Mouse (Mus musculus) left cerebral cortex, adult 2 months (tissue): ENCODE data around the gene H2-Ke6. TPM values are rescaled to one million over a fixed set of nuclear protein-coding genes. Genes with fewer than 3 reads are reported as not detected.
"Not testable (repeated sequence)": the region's sequence is repeated elsewhere in the genome, so short reads cannot be mapped to it uniquely, and the experiment has no call there.

ENCODE experiments used
- DNase-seq, 2 experiments: peaks; one replicate each; pipeline ENCODE4 v3.0.0; 2021 to 2022; ENCODE audit warnings: low spot score in 2 of 2, mixed read lengths in 1 of 2; ENCODE audit errors: extremely low spot score in 1 of 2
- H3K27ac ChIP-seq: fragments of 200-600 bp; 2 replicates; pipeline ENCODE4 v1.8.1; 2022
- H3K4me3 ChIP-seq: fragments of 200-600 bp; 2 replicates; pipeline ENCODE4 v1.8.1; 2022
- CTCF ChIP-seq: fragments of 200-600 bp; IDR thresholded peaks from 2 replicates; pipeline ENCODE4 v1.8.1; 2022; ENCODE audit warnings: antibody characterized with exemption, mild to moderate bottlenecking, moderate library complexity
- intact Hi-C: fragments of 180-260 bp; cut with DNase I; formaldehyde crosslinking; loops from one replicate; pipeline ENCODE4 v1.15.1; 2025
- microRNA-seq, 2 experiments: library from miRNA; unstranded; fragments of <30 nt; microRNA quantifications; one replicate each; pipeline ENCODE4 v1.2.0; 2021
- total RNA-seq, 2 experiments: library from RNA; stranded (reverse); gene quantifications; 2 replicates each; pipeline ENCODE4 v1.2.3; 2021

H2-Ke6 gene
- total RNA-seq, 2 experiments from 2014 or later, result 34.4 to 41.2 TPM

DNA sequence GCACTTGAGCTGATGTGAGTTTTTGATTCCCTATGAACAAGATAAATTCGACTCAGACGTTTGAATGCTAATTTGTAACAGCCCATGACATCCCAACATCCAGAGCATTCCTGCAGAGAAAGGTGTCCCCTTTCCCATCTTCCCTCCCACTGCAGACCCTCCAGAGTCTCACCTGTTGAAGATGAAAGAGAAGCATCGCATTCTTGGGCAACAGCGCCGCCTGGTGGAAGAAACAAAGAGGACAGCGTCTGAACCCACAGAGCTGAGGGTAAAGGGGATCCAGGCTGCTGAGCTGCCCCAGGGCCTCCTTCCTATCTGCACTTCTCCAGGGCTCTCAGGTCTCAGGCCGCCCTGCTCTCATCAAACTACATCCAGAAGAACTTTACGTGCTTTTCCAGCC is 45.7 kb downstream of the H2-Ke6 start:
- not testable (repeated sequence) for H3K27ac ChIP-seq
- intact Hi-C loops, result loop anchor here (2.0 kb wide), 1 partner anchor 13 kb away; no protein-coding TSS in a partner anchor

DNA sequence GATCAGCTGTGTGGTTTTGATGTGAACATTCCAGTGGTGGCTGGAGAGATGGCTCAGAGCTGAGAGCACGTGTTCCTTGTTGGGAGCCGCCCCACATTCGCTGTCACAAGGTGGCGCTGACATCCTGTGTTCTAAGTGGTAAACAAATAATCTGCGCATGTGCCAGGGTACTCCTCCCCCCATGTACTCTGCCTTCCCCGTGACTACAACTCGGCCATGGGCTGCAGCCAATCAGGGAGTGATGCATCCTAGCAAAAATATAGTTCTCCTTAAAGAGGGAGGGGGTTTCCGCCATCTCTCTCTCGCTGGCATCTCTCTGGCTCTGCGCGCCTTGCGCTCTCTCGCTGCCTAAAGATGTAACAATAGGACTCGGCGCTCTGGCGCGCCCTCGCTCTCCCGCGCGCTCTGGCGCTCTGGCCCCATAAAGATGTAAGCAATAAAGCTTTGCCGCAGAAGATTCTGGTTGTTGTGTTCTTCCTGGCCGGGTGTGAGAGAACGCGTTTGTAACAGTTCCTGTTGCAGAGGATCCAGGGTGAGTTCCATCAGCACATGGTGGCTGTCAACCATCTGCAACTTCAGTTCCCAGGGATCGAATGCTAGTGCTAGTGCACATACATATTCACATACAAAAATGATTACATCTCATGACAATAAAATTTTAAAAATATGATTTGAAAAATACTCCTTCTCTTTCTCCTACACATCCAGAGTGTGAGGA is 46.5 kb downstream of the H2-Ke6 start:
- DNase-seq, result peak; percentile 81 to 86
- intact Hi-C loops, result not testable (repeated sequence)

More for the DNA sequence above, 45.7 kb downstream of the H2-Ke6 start:
- DNase-seq, result peak in 1 of 2 experiments; percentile 51
- peak; percentile 70 for TF ChIP-seq CTCF
- not testable (repeated sequence) for H3K4me3 ChIP-seq

GRCm38 (mm10) chr17:33980181-33981035 is 47.5 kb downstream of the H2-Ke6 start:
- intact Hi-C loops, result no loop called here
- no peak overlapping the region for H3K4me3 ChIP-seq

More for the DNA sequence above, 46.5 kb downstream of the H2-Ke6 start:
- Histone ChIP-seq H3K27ac (peak overlapping the region; percentile 82), H3K4me3 (peak overlapping the region; percentile 51)
- peak; percentile 37 for TF ChIP-seq CTCF

GRCm38 (mm10) chr17:33979512-33980050 is 48.3 kb downstream of the H2-Ke6 start:
- Histone ChIP-seq H3K4me3 (no peak overlapping the region), H3K27ac (no peak overlapping the region)
- TF ChIP-seq CTCF, result no peak
- no peak for DNase-seq
- intact Hi-C loops, result no loop called here

More at GRCm38 (mm10) chr17:33980181-33981035, 47.5 kb downstream of the H2-Ke6 start:
- H3K27ac ChIP-seq, result peak overlapping the region; percentile 67; the same call in 1 of the 2 replicates
- no peak for DNase-seq
- no peak for TF ChIP-seq CTCF

- DNase-seq, result no peak
- H3K27ac ChIP-seq, result no peak overlapping the region
- peak overlapping the region; percentile 41 for H3K4me3 ChIP-seq
- no peak for TF ChIP-seq CTCF
- intact Hi-C loops, result no loop called here
Observed at GRCm38 (mm10) chr17:33978631-33979031, 49.2 kb downstream of the H2-Ke6 start.

DNA sequence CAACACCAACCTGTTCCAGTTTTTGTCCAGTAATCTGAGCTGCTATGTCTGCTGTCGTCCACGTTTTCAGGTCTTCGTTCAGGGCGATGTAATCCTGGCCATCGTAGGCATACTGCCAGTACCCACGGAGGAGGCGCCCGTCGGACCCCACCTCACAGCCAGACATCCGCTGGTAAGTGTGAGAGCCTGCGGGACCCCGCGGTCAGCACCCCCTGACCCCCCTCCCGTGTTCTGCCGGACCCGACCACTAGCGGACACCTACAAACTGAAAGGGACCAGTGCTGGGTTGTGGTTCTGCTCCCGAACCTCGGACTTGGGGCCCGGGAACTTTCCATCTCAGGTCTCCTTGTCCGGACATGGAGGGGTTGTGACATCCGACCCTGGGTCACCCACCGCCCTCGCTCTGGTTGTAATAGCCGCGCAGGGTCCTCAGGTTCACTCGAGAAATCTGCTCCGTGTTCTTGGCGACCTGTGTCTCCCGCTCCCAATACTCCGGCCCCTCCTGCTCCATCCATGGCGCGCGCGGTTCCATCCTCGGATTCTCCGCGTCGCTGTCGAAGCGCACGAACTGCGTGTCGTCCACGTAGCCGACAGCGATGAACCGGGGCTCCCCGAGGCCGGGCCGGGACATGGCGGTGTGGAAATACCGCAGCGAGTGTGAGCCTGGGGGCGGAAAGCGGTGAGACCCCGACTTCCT is 49.9 kb downstream of the H2-Ke6 start:
- DNase-seq, result no peak
- no peak for TF ChIP-seq CTCF
- intact Hi-C loops, result no loop called here
- no peak overlapping the region for H3K27ac ChIP-seq
- peak overlapping the region; percentile 41 for H3K4me3 ChIP-seq

Small RNAs within 50 kb of the gene (microRNA-seq; reads per million reads assigned to microRNA genes)
- gene Mir219a-1 (0 to 0.24 reads per million in 2 experiments), gene Mir219c (0 reads per million in 2 experiments)

Other genes with a start within 250 kb of the H2-Ke6 start
- 1 to 10 TPM; 3.4 to 4.3 TPM for gene Angptl4, start 246.2 kb downstream of the H2-Ke6 start, total RNA-seq
- 10 to 100 TPM; 32.3 to 38.7 TPM for gene Kank3, start 217.5 kb downstream of the H2-Ke6 start, total RNA-seq
- gene Rps28, start 203.5 kb downstream of the H2-Ke6 start, total RNA-seq, result 100 to 1,000 TPM; 600 to 661 TPM
- 100 to 1,000 TPM; 190 to 211 TPM for gene Ndufa7, start 203.5 kb downstream of the H2-Ke6 start, total RNA-seq
- 10 to 100 TPM; 19.8 to 26.8 TPM for gene Cd320, start 185.0 kb downstream of the H2-Ke6 start, total RNA-seq
- not detected for gene Gm7029, start 154.2 kb downstream of the H2-Ke6 start, total RNA-seq
- gene Kifc1, start 137.4 kb downstream of the H2-Ke6 start, total RNA-seq, result 1 to 10 TPM; 2.2 to 3.1 TPM
- gene Platr17, start 122.9 kb downstream of the H2-Ke6 start, total RNA-seq, result not detected
- 10 to 100 TPM; 25.5 to 27.7 TPM for gene Daxx, start 118.6 kb downstream of the H2-Ke6 start, total RNA-seq
- 10 to 100 TPM; 41.3 to 44.2 TPM for gene Tapbp, start 112.2 kb downstream of the H2-Ke6 start, total RNA-seq
- gene Zbtb22, start 112.2 kb downstream of the H2-Ke6 start, total RNA-seq, result 10 to 100 TPM; 35.8 to 36.0 TPM
- 10 to 100 TPM; 63.4 to 74.3 TPM for gene Rgl2, start 98.5 kb downstream of the H2-Ke6 start, total RNA-seq
- 10 to 100 TPM; 93.0 to 97.6 TPM for gene Pfdn6, start 87.7 kb downstream of the H2-Ke6 start, total RNA-seq
- 10 to 100 TPM; 14.7 to 18.4 TPM for gene Wdr46, start 87.4 kb downstream of the H2-Ke6 start, total RNA-seq
- 1 to 10 TPM; 6.3 to 6.5 TPM for gene B3galt4, start 76.6 kb downstream of the H2-Ke6 start, total RNA-seq
- gene Vps52, start 72.2 kb downstream of the H2-Ke6 start, total RNA-seq, result 10 to 100 TPM; 74.6 to 82.7 TPM
- gene Rps18, start 72.1 kb downstream of the H2-Ke6 start, total RNA-seq, result 100 to 1,000 TPM; 311 to 327 TPM
- gene H2-K1, start 27.7 kb downstream of the H2-Ke6 start, total RNA-seq, result 10 to 100 TPM; 19.7 to 23.5 TPM
- 10 to 100 TPM; 34.8 to 44.9 TPM for gene Ring1, start 3.4 kb downstream of the H2-Ke6 start, total RNA-seq
- 100 to 1,000 TPM in 1 of 2 experiments, 10 to 100 TPM in 1; 98.6 to 104 TPM for gene Slc39a7, start 3.6 kb upstream of the H2-Ke6 start, total RNA-seq
- gene Rxrb, start 3.8 kb upstream of the H2-Ke6 start, total RNA-seq, result 10 to 100 TPM; 84.7 to 86.2 TPM
- gene Col11a2, start 11.4 kb upstream of the H2-Ke6 start, total RNA-seq, result 10 to 100 TPM; 11.3 to 15.2 TPM
- under 1 TPM in 1 of 2 experiments, not detected in 1; 0.47 TPM for gene H2-Oa, start 64.3 kb upstream of the H2-Ke6 start, total RNA-seq
- gene H2-DMa, start 91.5 kb upstream of the H2-Ke6 start, total RNA-seq, result 10 to 100 TPM; 23.3 to 28.2 TPM
- 100 to 1,000 TPM; 177 to 179 TPM for gene Brd2, start 94.6 kb upstream of the H2-Ke6 start, total RNA-seq
- under 1 TPM; 0.56 to 0.59 TPM for gene H2-DMb2, start 115.2 kb upstream of the H2-Ke6 start, total RNA-seq
- gene H2-DMb1, start 125.0 kb upstream of the H2-Ke6 start, total RNA-seq, result 1 to 10 TPM; 1.1 to 1.7 TPM
- 1 to 10 TPM; 2.1 to 3.4 TPM for gene Tap1, start 159.5 kb upstream of the H2-Ke6 start, total RNA-seq
- 1 to 10 TPM; 1.1 to 2.0 TPM for gene Psmb9, start 159.7 kb upstream of the H2-Ke6 start, total RNA-seq
- 1 to 10 TPM; 2.0 to 3.2 TPM for gene Psmb8, start 169.7 kb upstream of the H2-Ke6 start, total RNA-seq
- 1 to 10 TPM; 7.0 to 7.8 TPM for gene Tap2, start 175.5 kb upstream of the H2-Ke6 start, total RNA-seq
- under 1 TPM; 0.16 to 0.18 TPM for gene H2-Ob, start 210.8 kb upstream of the H2-Ke6 start, total RNA-seq
- gene H2-Ab1, start 229.6 kb upstream of the H2-Ke6 start, total RNA-seq, result 1 to 10 TPM; 1.3 to 3.1 TPM